Mouse (Mus musculus) stomach, embryonic 14.5 days (tissue): ENCODE measurements around the gene R3hcc1l. TPM values are rescaled to one million over a fixed set of nuclear protein-coding genes. Genes with fewer than 3 reads are reported as not detected.

Experiments
- ATAC-seq: fragments of 200-750 bp; cut with Nextera tagmentation; 2 replicates; pipeline ENCODE4 v1.8.0; 2017; ENCODE audit warnings: low read depth, moderate TSS enrichment; ENCODE audit not compliant: insufficient number of reproducible peaks, insufficient read depth, low FRiP score
- H3K27ac ChIP-seq: fragments of 300-500 bp; sonication (generic); 2 replicates; pipeline ENCODE4 v1.5.1; 2014; ENCODE audit warnings: mild to moderate bottlenecking, low read length, moderate library complexity, mixed read lengths
- H3K27me3 ChIP-seq: fragments of 300-500 bp; sonication (generic); 2 replicates; pipeline ENCODE4 v1.6.1; 2014; ENCODE audit warnings: low read length, control low read depth, mixed read lengths; ENCODE audit not compliant: control insufficient read depth, insufficient read depth
- H3K36me3 ChIP-seq: fragments of 300-500 bp; sonication (generic); 2 replicates; pipeline ENCODE4 v1.6.1; 2014; ENCODE audit warnings: mild to moderate bottlenecking, control low read depth, low read length, moderate library complexity, mixed read lengths; ENCODE audit not compliant: control insufficient read depth, insufficient read depth
- H3K4me1 ChIP-seq: fragments of 300-500 bp; sonication (generic); 2 replicates; pipeline ENCODE4 v1.6.1; 2014; ENCODE audit warnings: low read length, control low read depth, mixed read lengths; ENCODE audit not compliant: control insufficient read depth, insufficient read depth
- H3K4me2 ChIP-seq: fragments of 300-500 bp; sonication (generic); replicated peaks from 2 replicates; pipeline ENCODE4 v1.6.1; 2014; ENCODE audit warnings: low read depth, low read length, control low read depth
- H3K4me3 ChIP-seq: fragments of 300-500 bp; sonication (generic); 2 replicates; pipeline ENCODE4 v1.5.1; 2014; ENCODE audit warnings: low read depth, low read length, control low read depth
- H3K9ac ChIP-seq: fragments of 300-500 bp; sonication (generic); replicated peaks from 2 replicates; pipeline ENCODE4 v1.6.1; 2014; ENCODE audit warnings: low read depth, mild to moderate bottlenecking, control low read depth, low read length, moderate library complexity, mixed read lengths
- H3K9me3 ChIP-seq: fragments of 300-500 bp; sonication (generic); 2 replicates; pipeline ENCODE4 v1.6.1; 2016; ENCODE audit warnings: low read depth, low read length, control low read depth; ENCODE audit not compliant: control insufficient read depth
- WGBS: fragments of 180-500 bp; shearing (Covaris S2); extraction: QIAGEN DNeasy Blood & Tissue Kit; methylation state at CpG from one replicate; pipeline ENCODE4 v1.1.7; 2014; 5-methylcytosine and 5-hydroxymethylcytosine counted together
- polyA plus RNA-seq: library from polyadenylated mRNA; unstranded; fragments of >200 nt; fragmentation: Nextera tagmentation; extraction: Ambion mirVana; gene quantifications from 2 replicates; pipeline ENCODE4 v1.2.1, GENCODE M21; 2014

The R3hcc1l gene
- polyA plus RNA-seq, 1 experiment from 2014 or later = 28.0 TPM

GRCm38 (mm10) chr19:42562981-42563380 lies 44.4 kb downstream of the R3hcc1l start:
- H3K27me3 ChIP-seq = no peaks in the 10 kb centered on the region
- 98% methylated on average over 3 of the region's 3 CpGs for WGBS
- H3K27ac ChIP-seq = no peak overlapping the region
- H3K36me3 ChIP-seq = peaks cover 4% of the 10 kb centered on the region; the same call in 1 of the 2 replicates
- no peaks in the 10 kb centered on the region for H3K4me1 ChIP-seq
- no peak for ATAC-seq
- H3K4me3 ChIP-seq = no peak overlapping the region
- H3K4me2 ChIP-seq = no peak overlapping the region
- no peak overlapping the region for H3K9ac ChIP-seq
- no peaks in the 10 kb centered on the region for H3K9me3 ChIP-seq

- H3K27ac ChIP-seq = no peak overlapping the region
- peaks cover 4% of the 10 kb centered on the region; the same call in 1 of the 2 replicates for H3K36me3 ChIP-seq
- no peak overlapping the region for H3K4me2 ChIP-seq
- no peak overlapping the region for H3K9ac ChIP-seq
- no peak for ATAC-seq
- no peaks in the 10 kb centered on the region for H3K27me3 ChIP-seq
- H3K4me1 ChIP-seq = no peaks in the 10 kb centered on the region
- WGBS = 85% methylated on average over 3 of the region's 3 CpGs
- H3K4me3 ChIP-seq = no peak overlapping the region
- H3K9me3 ChIP-seq = no peaks in the 10 kb centered on the region
These were observed 45.2 kb downstream of the R3hcc1l start for GRCm38 (mm10) chr19:42563726-42564270.

- H3K9ac ChIP-seq = no peak overlapping the region
- H3K9me3 ChIP-seq = no peaks in the 10 kb centered on the region
- H3K36me3 ChIP-seq = peaks cover 4% of the 10 kb centered on the region; the same call in 1 of the 2 replicates
- H3K4me1 ChIP-seq = no peaks in the 10 kb centered on the region
- WGBS = 92% methylated on average over 4 of the region's 4 CpGs
- no peak overlapping the region for H3K27ac ChIP-seq
- H3K4me3 ChIP-seq = no peak overlapping the region
- H3K4me2 ChIP-seq = no peak overlapping the region
- ATAC-seq = no peak
- no peaks in the 10 kb centered on the region for H3K27me3 ChIP-seq
These were observed 47.9 kb downstream of the R3hcc1l start for GRCm38 (mm10) chr19:42566283-42567019.

DNA sequence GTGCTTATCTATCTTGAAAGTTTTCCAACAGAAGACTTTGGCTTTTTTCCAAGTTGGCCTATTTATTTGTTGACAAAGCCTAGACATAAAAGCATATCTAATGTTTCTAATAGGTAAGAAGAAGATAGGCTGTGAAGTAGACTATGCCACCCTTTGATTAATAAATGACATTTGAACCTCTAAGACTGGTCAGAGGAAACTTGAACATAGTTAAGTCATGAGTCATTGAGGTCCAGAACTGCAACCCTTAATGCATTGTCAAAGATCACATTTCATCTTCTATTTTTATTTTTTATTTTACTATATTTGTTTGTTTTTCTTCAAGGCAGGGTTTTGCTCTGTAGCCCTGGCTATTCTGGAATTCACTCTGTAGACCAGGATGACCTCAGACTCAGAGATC lies 48.5 kb downstream of the R3hcc1l start:
- H3K4me2 ChIP-seq = no peak overlapping the region
- H3K4me3 ChIP-seq = no peak overlapping the region
- H3K9me3 ChIP-seq = no peaks in the 10 kb centered on the region
- H3K27me3 ChIP-seq = no peaks in the 10 kb centered on the region
- no peak overlapping the region for H3K27ac ChIP-seq
- no peak for ATAC-seq
- peaks cover 4% of the 10 kb centered on the region; the same call in 1 of the 2 replicates for H3K36me3 ChIP-seq
- no peaks in the 10 kb centered on the region for H3K4me1 ChIP-seq
- H3K9ac ChIP-seq = no peak overlapping the region

GRCm38 (mm10) chr19:42569076-42569475 lies 50.5 kb downstream of the R3hcc1l start:
- Histone ChIP-seq H3K36me3 (no peaks in the 10 kb centered on the region), H3K27ac (no peak overlapping the region), H3K27me3 (no peaks in the 10 kb centered on the region), H3K4me2 (no peak overlapping the region), H3K9me3 (no peaks in the 10 kb centered on the region), H3K4me1 (no peaks in the 10 kb centered on the region), H3K4me3 (no peak overlapping the region), H3K9ac (no peak overlapping the region)
- WGBS = 79% methylated on average over 2 of the region's 2 CpGs
- no peak for ATAC-seq

GRCm38 (mm10) chr19:42571291-42571690 lies 52.7 kb downstream of the R3hcc1l start:
- no peak overlapping the region for H3K27ac ChIP-seq
- H3K27me3 ChIP-seq = no peaks in the 10 kb centered on the region
- 81% methylated on average over 4 of the region's 4 CpGs for WGBS
- H3K9me3 ChIP-seq = no peaks in the 10 kb centered on the region
- H3K9ac ChIP-seq = no peak overlapping the region
- no peak overlapping the region for H3K4me3 ChIP-seq
- H3K4me1 ChIP-seq = no peaks in the 10 kb centered on the region
- ATAC-seq = no peak
- no peaks in the 10 kb centered on the region for H3K36me3 ChIP-seq
- H3K4me2 ChIP-seq = no peak overlapping the region

DNA sequence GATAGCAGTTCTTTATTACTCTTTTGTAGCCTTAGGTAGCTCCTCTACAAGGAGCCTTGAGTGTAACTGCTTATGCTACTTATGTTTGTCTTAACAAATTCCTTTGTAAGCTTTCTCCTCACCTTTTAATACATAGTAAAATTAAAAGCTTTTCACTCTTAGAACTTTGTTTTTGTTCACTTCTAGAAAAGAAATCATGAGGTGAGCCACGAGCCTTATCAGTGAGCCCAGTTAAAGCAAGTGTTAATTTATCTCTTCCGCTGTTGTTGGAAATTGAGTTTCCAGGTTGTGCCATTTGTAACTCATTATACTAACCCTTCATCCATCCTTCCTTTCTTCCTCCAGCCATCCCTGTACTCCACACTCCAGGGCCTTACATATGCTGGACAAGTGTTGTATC lies 56.8 kb downstream of the R3hcc1l start:
- Histone ChIP-seq H3K36me3 (no peaks in the 10 kb centered on the region), H3K27ac (no peak overlapping the region), H3K9ac (no peak overlapping the region), H3K4me3 (no peak overlapping the region), H3K27me3 (no peaks in the 10 kb centered on the region), H3K4me2 (no peak overlapping the region), H3K4me1 (no peaks in the 10 kb centered on the region), H3K9me3 (no peaks in the 10 kb centered on the region)
- no peak for ATAC-seq
- 68% methylated on average over 2 of the region's 2 CpGs for WGBS

DNA sequence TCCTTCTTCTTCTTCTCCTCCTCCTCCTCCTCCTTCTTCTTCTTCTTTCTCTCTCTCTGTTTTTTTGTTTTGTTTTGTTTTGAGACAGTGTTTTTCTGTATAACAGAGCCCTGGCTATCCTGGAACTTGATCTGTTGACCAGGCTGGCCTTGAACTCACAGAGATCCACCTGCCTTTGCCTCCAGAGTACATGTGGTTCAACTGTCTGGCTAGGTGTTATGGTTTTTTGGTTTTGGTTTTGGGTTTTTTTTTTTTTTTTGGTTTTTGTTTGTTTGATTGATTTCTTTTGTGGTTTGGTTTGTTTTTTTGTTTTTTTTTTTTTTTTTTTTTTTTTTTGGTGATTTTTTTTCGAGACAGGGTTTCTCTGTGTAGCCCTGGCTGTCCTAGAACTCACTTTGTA lies 58.3 kb downstream of the R3hcc1l start:
- H3K36me3 ChIP-seq = no peaks in the 10 kb centered on the region
- no peak overlapping the region for H3K4me2 ChIP-seq
- H3K9me3 ChIP-seq = no peaks in the 10 kb centered on the region
- H3K27me3 ChIP-seq = no peaks in the 10 kb centered on the region
- H3K4me1 ChIP-seq = no peaks in the 10 kb centered on the region
- WGBS = 80% methylated on average over 1 of the region's 1 CpGs
- H3K4me3 ChIP-seq = no peak overlapping the region
- no peak overlapping the region for H3K9ac ChIP-seq
- ATAC-seq = no peak
- H3K27ac ChIP-seq = no peak overlapping the region
